Mouse (Mus musculus) cerebellum, postnatal 14 days (tissue): ENCODE results near the gene Olfr1262.

Experiments used
- DNase-seq, 2 experiments: peaks; one replicate each; pipeline ENCODE4 v3.0.0; 2021; ENCODE audit warnings: mixed read lengths in 2 of 2

Olfr1262 gene

DNA sequence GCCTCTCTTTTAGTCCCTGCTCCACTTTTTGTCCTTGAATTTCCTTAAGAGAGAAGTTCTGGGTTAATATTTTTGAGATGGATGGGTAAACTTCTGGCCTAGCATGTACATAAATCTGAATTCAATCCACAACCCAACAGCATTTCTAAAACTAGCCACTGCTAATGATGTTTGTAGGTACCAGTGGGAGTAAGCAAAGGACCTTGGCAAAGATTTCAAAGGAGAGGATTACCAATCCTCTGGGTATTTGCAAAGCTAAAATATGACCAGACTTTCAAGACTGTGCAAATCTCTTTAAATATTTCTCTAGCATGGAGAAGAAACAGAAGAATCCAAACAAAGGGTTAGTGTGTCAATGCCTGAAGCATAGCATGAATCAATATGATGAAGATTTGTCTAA is at the start of gene Olfr1262:
Olfr1262 (plus strand) TSS at position 301 of the 400 bp plus-strand sequence.
- no peak for DNase-seq

DNA sequence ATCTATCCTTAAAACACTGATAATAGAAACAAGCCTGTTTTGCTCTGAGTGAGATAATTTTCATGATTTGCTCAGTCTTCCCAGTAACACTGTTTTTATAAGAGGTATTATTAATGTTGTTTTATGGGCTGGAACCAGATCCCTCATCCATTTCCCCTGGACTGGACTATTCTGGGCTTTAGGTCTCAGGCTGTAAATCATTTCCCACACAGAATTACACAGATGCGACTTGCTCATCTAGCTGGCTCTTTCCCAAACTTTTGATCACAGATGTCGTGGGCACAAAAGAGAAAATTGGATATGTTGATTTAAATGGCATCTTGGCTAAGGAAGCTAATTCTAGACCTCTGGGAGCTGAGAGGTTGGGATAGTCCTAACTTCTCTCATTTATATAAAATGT is 25.8 kb upstream of the Olfr1262 start, which contains the start of gene Olfr1260:
Olfr1260 (plus strand) TSS at position 157 of the 400 bp plus-strand sequence.
- DNase-seq: peak in 1 of 2 experiments; percentile 0

DNA sequence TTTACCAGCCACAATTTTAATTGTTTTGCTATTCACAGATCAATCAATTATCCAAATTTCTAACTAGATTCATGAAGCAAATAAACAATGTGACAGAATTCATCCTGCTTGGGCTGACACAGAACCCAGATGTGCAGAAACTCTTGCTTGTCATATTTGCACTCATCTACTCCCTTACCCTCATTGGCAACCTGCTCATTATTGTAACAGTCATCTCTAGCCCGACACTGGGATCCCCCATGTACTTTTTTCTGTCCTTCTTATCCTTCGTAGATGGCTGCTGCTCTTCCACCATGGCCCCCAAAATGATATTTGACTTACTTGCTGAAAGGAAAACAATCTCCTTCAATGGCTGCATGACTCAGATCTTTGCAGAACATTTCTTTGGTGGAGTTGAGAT is 22.2 kb upstream of the Olfr1262 start:
- no peak for DNase-seq

DNA sequence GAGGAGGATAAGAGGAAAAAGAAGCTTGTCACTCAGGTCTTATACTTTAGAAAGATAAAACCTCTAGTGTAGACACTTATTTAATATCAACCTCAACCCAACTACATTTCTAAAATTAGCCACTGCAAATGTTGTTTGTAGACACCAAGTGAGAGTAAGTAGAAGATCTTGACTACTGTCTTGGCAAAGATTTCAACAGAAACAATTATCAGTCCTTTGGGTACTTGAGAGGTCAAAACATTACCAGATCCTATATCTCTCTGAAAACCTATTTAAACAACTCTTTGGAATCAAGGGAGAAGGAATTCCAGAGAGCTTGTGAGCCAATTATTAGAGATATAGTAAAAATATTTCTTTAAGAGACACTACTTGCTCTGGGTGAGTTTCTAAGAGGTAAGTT is 9.0 kb upstream of the Olfr1262 start, which contains the start of gene Olfr1261:
Olfr1261 (plus strand) TSS at position 301 of the 400 bp plus-strand sequence.
- no peak for DNase-seq

DNA sequence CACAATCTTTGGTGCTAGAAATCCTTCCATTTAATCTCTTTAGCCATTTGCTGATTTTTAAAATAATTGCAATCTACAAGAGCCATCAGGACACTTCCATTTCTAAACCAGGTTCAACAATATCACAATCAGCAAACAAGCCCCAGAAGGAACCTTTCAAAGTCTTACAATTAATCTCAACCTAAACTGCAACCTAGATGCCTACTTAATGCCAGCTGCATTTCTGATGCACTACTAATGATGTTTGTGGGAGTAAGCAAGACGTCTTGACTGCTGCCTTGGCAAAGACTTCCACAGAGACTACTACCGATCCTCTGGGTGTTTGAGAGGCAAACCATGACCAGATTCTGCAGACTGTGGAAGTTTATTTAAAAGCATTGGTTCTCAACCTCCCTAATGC is 11.9 kb downstream of the Olfr1262 start, which contains the start of gene Olfr1263:
Olfr1263 (plus strand) TSS at position 301 of the 400 bp plus-strand sequence.
- no peak for DNase-seq

DNA sequence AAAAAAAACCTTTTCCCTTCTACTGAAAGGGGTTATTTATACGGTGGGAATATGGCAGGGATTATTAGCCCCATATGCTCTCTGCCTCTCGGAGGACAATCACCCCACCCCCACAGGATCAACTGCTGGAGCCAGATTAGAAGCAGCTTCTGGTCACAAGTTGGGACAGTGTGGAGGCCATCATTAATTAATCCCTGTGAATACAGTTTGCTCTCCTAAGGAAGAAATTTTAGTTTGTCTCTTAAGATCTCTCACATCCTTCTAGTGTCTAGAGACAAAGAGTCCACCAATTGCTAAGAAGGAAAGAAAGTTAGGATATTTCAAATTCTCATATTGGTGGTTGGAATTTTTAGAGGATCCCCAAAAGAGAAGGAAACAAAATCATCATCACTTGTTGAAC is 25.5 kb downstream of the Olfr1262 start, which contains the start of gene Olfr1264:
Olfr1264 (minus strand) TSS at position 101 of the 400 bp plus-strand sequence.
- DNase-seq: no peak

DNA sequence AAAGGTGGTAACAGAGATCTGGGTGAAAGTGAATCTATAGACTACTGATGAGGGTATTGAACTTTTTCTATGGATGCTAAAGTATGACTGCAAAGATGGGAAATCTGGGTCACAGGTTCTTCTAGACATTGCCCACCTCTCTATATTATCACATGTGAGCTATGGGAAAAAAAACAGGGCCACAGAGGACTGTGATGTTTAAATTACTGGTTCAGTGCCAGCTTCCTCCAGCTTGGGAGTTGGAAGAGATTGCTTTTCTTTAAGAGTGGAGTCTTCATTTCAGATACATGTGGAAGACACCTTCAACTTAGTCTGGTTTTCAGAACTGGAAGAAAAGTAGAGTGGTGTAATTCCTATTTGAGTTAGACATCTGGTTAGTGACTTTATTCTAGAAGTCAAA is 35.1 kb downstream of the Olfr1262 start, which contains the start of gene Olfr1265:
Olfr1265 (plus strand) TSS at position 301 of the 400 bp plus-strand sequence.
- no peak for DNase-seq
